Mouse (Mus musculus) myocyte (in vitro differentiated cells): ENCODE results near the gene Eppin.

Experiments used
- CEBPB ChIP-seq: IDR thresholded peaks from 2 replicates; pipeline ENCODE4 v1.6.1; 2011; ENCODE audit warnings: mild to moderate bottlenecking, moderate library complexity; ENCODE audit not compliant: poor library complexity, insufficient read depth, severe bottlenecking
- MAX ChIP-seq: IDR thresholded peaks from one replicate; pipeline ENCODE4 v1.6.1; 2011; ENCODE audit warnings: low read depth, mild to moderate bottlenecking, control low read depth
- MYOD1 ChIP-seq, 3 experiments: IDR thresholded peaks; one replicate each; pipeline ENCODE4 v1.6.1; 2011; ENCODE audit warnings: control low read depth in 2 of 3, low read depth in 2 of 3, mild to moderate bottlenecking in 2 of 3, moderate library complexity in 1 of 3; ENCODE audit not compliant: insufficient read length in 2 of 3, control insufficient read depth in 1 of 3
- MYOG ChIP-seq, 3 experiments: IDR thresholded peaks; one replicate each; pipeline ENCODE4 v1.6.1; 2011; ENCODE audit warnings: control low read depth in 2 of 3, low read depth in 2 of 3, mild to moderate bottlenecking in 2 of 3; ENCODE audit not compliant: insufficient read length in 2 of 3, control insufficient read depth in 1 of 3, insufficient read depth in 1 of 3
- POLR2A ChIP-seq: IDR thresholded peaks from one replicate; pipeline ENCODE4 v1.6.1; 2011; ENCODE audit warnings: low read depth, mild to moderate bottlenecking, control low read depth, moderate library complexity; ENCODE audit not compliant: insufficient read length
- POLR2AphosphoS2 ChIP-seq: IDR thresholded peaks from one replicate; pipeline ENCODE4 v1.6.1; 2011; ENCODE audit warnings: low read depth, control low read depth; ENCODE audit not compliant: insufficient read length
- SRF ChIP-seq: IDR thresholded peaks from one replicate; pipeline ENCODE4 v1.6.1; 2011; ENCODE audit warnings: low read depth; ENCODE audit not compliant: control insufficient read depth, insufficient read length
- TCF12 ChIP-seq: IDR thresholded peaks from one replicate; pipeline ENCODE4 v1.6.1; 2011; ENCODE audit warnings: mild to moderate bottlenecking, control low read depth; ENCODE audit not compliant: poor library complexity, insufficient read depth, severe bottlenecking
- TCF3 ChIP-seq: IDR thresholded peaks from one replicate; pipeline ENCODE4 v1.6.1; 2011; ENCODE audit warnings: low read depth, control low read depth; ENCODE audit not compliant: insufficient read length
- USF1 ChIP-seq: IDR thresholded peaks from one replicate; pipeline ENCODE4 v1.6.1; 2011; ENCODE audit warnings: low read depth, mild to moderate bottlenecking, control low read depth, moderate library complexity

DNA sequence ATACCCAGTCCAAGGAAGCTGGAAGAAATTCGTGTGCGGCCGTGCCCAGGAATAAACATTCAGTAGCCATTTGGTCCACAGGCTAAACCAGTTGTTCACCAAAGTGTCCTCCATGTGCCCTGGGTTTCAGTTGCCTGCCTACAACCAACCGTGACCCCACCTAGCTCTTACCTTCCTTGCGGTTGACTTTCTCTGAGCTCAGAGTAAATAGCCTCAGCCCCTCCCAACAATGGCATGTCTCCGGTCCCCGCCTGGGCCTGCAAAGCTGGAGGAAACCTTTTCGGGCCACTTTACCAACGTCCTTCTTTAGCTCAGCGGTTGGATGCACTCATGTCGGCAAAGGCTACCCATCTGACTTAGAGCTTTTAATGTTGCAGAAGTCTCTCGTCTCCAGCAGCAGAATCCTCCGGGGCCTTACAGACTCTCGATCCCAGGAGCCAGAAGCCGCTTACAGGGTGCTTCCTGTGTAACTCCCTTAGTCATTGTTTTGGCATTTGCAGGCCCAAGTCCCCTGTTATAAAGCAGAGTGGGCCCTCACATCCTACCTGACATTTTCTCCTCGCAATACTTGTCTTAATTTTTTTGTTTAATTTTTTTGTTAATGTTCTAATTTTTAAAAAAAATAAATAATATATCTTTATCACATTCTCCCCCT, 34.3 kb downstream of the Eppin start:
- no peak for TF ChIP-seq MYOG (IDR thresholded peaks at IDR 0.05; ENCODE audit: control insufficient read depth in 1 of 3, insufficient read depth in 1 of 3, insufficient read length in 2 of 3, low read depth in 2 of 3)
- TF ChIP-seq POLR2AphosphoS2, result no peak
- TF ChIP-seq USF1, result no peak
- no peak for TF ChIP-seq POLR2A
- no peak for TF ChIP-seq TCF3
- TF ChIP-seq MAX, result no peak
- TF ChIP-seq TCF12, result no peak
- TF ChIP-seq SRF, result no peak
- TF ChIP-seq CEBPB, result no peak
- TF ChIP-seq MYOD1 (IDR thresholded peaks at IDR 0.05; ENCODE audit: control insufficient read depth in 1 of 3, insufficient read length in 2 of 3, low read depth in 2 of 3), result no peak
